Mouse (Mus musculus) adrenal gland, postnatal 25 days (tissue): Measurements from ENCODE around the gene Rbm4b. TPM values are rescaled to one million over a fixed set of nuclear protein-coding genes. Genes with fewer than 3 reads are reported as not detected.
A peak's percentile ranks its signal among the peaks of the same experiment; 100 is the strongest.

ENCODE experiments used
- DNase-seq: peaks from one replicate; pipeline ENCODE4 v3.0.0; 2021; ENCODE audit warnings: mixed read lengths
- long read RNA-seq: library from polyadenylated mRNA; stranded (forward); transcript quantifications from one replicate; pipeline ENCODE4 v2.0.0, GENCODE M21; 2021
- total RNA-seq: library from RNA; stranded (reverse); gene quantifications from 2 replicates; pipeline ENCODE4 v1.2.3, GENCODE M21; 2021

The Rbm4b gene
- 16.8 and 17.5 TPM in 2 replicates for total RNA-seq
- long read RNA-seq, full-length matches to known transcripts: 36 of 40 reads
- long read RNA-seq, partial matches to known transcripts: 1 of 40 reads
- long read RNA-seq, other reads (novel, unspliced or antisense): 3 of 40 reads

DNA sequence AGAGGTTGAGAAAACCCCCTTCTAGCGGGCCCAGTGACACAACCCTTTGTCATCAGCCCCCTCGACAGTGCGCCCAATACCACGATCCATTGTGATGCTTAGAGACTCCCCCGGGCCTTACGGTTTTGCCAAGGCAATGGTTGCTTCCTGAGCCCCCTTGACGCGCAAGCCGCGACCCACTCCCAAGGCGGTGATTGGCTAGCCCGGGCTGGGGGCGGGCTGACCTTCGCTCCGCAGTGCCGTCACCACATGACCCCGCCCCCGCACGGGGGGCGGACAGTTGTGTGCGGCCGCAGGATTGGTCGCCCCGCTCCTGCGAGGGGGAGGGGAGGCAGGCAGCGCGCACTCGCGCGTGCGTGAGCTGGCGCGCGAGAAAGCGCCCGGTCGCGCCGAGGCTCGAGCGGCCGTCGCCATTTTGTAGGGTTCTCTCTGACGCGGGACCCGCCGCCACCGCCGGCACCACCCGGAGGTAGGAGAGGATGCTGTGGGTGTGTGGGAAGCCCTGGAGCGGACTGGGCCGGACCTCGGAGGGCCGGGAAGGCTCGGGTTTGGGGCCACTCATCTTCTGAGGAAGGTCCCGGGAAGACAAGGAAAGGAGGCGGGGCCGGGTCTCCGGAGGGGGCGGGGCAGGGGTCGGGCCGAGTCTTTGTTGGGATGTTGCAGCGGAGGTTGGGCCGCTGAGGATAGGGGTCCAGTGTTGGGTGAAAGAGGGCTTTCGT lies at the start of gene Rbm4b:
TSS of gene Rbm4b (plus strand) at position 305 of the 719 bp plus-strand sequence.
- peak; percentile 98 for DNase-seq

DNA sequence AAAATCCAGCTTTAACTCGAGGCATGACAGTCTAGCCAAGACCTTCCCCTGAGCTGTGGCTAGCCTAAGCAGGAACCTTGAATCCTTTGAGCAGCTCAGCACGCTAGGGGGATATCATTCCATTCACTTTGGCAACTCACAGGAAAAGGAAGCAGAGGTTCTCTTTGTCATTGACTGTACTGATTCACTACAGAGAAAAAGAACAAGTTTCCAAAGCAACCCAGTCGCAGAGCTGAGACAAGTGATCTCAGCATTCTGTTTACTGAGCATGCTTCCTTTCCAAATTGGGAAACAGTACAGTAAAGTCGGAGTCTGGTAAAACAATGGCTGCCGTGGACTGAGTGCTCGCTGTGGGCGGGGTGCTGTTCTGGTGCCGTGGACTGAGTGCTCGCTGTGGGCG lies 47.5 kb upstream of the Rbm4b start:
- no peak for DNase-seq

GRCm38 (mm10) chr19:4711098-4711600 lies 45.1 kb upstream of the Rbm4b start, which contains the start of gene Sptbn2:
TSS of gene Sptbn2 (plus strand) at chr19:4711167.
- no peak for DNase-seq

- no peak for DNase-seq
These were observed 44.6 kb upstream of the Rbm4b start for GRCm38 (mm10) chr19:4711601-4712155.

DNA sequence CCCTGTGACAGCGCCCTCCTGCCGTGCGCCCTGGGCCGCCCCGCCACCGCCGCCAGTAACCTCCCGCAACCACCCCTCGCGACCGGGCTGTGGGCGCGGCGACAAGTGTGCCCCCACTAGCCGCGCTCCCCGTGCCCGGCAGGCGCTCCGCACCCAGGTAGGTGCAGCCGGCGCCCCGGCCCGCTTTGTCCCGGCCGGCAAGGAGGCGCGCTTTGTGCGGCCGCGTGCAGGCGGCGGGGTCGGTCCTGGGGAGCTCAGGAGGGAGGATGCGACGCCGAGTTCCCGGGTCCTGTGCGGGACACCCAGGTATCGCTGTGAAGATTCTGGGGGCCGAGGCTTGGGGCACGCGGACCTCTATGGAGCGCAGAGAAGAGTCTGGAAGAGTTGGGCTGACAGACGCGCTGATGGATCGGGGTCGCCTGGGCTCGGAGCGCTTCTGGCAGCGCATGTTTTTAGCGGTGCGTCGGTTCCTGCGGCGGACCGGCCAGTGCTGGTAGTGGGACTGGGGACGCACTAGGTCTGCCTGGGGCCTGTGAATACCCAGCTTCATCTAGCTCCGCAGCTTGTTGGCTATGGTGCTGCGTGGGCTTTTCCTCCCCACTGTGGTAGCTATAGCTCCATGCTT lies 44.0 kb upstream of the Rbm4b start:
- no peak for DNase-seq

DNA sequence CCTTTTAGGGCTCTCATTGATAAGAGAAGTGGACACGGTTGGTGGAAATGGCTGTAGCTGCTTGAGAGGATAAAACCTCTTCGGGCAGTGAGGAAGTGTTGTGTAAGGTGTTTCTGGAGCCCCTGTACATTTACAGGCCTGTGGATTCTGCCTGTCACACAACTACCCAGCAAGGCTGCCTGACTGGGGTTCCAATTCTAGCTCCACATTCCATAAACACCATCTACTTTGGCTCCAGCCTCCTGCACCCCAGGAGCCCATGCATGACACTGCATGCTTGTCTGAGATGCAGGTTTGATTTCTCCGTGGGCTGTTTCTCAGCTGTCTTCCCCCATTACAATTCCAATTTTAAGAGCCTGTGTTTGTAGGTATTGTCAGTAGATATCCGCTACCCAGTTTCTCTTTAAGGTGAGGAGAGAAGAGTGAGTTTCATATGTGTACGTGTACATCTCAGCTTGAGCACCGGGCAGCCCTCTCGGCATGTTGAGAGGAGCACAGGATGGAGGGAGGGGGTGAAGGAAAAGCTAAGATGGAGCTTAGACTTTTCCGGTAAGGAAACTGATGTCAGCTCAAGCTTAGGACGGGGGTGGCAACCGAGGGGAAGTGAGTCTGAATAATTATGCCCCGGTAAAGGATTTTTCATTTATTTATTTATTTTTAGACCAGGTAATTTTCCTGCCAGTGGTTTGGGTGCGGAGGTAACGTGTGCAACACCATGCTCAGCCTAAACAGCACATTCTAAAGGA lies 43.3 kb upstream of the Rbm4b start:
- no peak for DNase-seq

DNA sequence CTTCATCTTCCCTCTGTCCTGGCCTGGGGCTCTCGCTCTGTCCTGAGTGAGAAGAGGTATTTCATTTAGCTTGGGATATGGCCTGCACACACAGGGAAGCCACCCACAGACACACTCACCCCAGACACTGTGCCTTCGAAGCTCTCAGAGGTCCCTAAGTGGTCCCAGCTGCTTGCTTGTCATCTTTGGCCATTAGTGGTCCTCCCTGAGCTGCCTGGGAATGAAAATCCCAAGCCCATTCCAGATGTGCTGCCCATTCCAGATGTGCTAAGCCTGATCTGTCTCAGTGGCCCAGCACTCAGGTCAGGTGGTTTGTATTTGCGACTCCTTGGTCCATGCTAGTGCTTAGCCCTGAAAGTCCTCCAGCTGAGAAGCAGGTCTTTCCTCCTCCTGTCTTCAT lies 42.4 kb upstream of the Rbm4b start:
- no peak for DNase-seq

DNA sequence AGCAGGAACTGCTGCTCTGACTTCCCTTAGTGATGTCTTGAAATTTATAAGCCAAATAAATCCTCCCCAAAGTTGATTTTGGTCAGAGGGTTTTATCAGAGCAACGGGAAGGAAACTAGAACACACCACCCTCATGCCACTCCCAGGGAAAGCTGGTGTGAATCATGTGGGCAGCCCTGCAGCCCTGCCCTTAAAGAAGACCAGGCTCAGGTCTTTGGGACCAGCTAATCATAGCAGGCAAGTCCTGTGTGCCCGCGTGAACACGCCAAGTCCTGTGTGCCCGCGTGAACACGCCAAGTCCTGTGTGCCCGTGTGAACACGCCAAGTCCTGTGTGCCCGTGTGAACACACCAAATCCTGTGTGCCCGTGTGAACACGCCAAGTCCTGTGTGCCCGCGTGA lies 39.5 kb upstream of the Rbm4b start:
- no peak for DNase-seq

DNA sequence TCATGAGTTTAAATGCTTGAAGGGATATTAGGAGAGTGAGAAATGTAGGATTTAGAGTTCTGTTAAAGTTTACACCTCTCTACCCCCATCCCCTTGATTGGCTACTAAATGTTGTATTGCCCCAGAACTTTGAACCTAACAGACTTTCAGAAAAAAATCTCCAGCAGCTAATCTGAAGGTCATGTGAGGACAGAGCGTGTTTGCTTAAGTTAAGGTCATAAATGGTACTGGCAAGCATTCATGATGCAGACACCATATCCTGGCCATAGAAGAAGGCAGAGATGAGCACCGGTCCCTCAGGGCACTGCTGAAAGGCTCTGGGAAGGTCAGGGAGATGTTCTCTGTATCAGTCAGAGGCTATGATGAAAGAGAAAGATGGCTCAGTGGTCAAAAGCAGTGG lies 39.0 kb upstream of the Rbm4b start:
- DNase-seq: no peak

DNA sequence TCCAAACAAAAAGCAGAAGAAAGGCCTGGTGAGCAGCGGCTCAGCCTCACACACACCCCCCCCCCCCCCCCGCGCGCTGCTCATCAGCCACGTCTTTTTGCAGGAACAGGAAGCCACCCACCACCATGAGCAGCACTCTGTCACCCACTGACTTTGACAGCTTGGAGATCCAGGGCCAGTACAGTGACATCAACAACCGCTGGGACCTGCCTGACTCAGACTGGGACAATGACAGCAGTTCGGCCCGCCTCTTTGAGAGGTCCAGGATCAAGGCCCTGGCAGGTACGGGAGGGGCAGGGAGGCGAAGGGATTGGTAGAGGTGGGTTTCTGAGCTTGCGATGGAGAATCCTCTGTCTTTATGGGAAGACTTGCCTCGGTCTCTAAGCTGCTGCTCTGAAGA lies 37.6 kb upstream of the Rbm4b start:
- DNase-seq: no peak

- no peak for DNase-seq
These were observed 36.9 kb upstream of the Rbm4b start for GRCm38 (mm10) chr19:4719351-4719764.

DNA sequence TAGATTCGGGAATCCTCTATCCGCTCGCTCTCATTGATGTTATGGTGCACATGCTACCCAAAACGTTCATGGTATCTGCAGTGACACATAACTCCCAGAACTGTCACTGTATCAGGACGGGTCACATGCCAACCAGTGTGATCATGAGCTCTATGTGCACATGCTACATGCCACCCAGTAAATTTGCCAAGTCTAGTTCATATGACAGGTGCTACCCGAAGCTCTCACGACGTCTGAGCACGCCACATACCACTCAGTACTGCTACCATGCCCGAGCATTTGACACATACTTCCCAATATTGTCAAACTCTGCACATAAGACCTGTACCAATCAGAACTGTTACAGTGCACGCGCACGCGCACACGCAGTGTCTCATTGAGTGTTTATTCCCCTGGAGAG lies 36.2 kb upstream of the Rbm4b start:
- DNase-seq: no peak

- no peak for DNase-seq
These were observed 35.5 kb upstream of the Rbm4b start for GRCm38 (mm10) chr19:4720671-4721244.

- DNase-seq: no peak
These were observed 27.1 kb upstream of the Rbm4b start for GRCm38 (mm10) chr19:4729186-4729585.

- DNase-seq: no peak
These were observed 23.2 kb upstream of the Rbm4b start for GRCm38 (mm10) chr19:4733052-4733451.

GRCm38 (mm10) chr19:4737866-4738265 lies 18.4 kb upstream of the Rbm4b start:
- DNase-seq: no peak

GRCm38 (mm10) chr19:4739053-4739452 lies 17.2 kb upstream of the Rbm4b start:
- DNase-seq: no peak

- no peak for DNase-seq
These were observed 16.5 kb upstream of the Rbm4b start for GRCm38 (mm10) chr19:4739762-4740161.

DNA sequence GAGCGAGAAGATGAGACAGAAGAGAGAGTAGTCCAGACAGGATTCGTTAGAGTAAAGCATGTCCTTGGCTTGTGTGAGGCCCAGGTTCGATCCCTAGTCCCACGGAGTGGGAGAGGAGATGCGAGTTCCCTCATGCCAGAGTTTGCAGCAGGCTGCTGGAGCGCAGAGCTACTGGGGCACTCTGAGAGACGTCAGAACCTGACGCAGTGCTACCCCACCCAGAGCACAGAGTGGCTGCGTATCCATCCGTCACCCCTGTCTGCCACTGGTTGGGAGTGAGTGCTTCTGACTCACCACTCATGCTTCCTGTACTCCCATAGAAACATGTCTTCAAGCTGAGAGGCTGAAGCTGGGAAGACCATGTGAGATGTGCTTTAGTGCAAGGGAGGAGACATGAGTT lies 14.8 kb upstream of the Rbm4b start:
- DNase-seq: no peak

GRCm38 (mm10) chr19:4742229-4742628 lies 14.1 kb upstream of the Rbm4b start:
- DNase-seq: no peak

DNA sequence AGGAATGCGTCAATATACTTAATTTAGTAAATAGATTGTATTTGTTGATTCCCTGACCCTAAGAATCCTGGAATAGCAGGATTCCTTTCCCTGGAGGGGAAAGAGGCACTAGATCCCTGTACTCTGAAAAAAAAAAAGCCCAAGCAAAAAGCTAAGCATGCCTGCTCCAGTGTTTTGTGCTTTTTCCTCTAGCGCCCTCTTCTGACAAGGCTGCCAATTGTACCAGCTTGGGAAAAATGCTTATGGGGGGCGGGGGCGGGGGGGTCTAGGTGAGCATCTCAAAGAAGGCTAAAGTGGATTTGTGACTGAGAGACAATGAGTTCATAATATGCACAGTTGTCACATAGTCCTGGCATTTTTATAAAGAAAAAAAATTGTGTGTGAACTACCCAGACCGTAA lies 12.8 kb upstream of the Rbm4b start:
- DNase-seq: no peak

DNA sequence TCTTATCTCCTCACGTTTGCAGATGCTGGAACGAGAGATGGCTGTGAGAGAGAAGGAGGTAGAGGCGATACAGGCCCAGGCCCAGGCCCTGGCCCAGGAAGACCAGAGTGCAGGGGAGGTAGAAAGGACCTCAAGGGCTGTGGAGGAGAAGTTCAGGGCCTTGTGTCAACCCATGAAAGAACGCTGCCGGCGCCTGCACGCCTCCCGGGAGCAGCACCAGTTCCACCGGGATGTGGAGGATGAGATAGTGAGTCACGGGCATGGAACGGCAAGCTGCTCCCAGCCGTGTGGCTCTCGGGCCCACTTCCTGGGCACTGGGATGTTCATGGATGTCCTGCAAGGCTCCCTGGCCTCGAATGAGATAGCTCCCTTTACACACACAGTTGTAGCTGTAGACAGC lies 12.3 kb upstream of the Rbm4b start:
- DNase-seq: no peak
